Mouse (Mus musculus): ENCODE measurements at regions not wholly inside any gene's neighbourhood (a gene's known extent, or its start where the extent isn't known, plus 50 kb on each side); places are given as distances from the start of the nearest gene placed in this dataset.

DNA sequence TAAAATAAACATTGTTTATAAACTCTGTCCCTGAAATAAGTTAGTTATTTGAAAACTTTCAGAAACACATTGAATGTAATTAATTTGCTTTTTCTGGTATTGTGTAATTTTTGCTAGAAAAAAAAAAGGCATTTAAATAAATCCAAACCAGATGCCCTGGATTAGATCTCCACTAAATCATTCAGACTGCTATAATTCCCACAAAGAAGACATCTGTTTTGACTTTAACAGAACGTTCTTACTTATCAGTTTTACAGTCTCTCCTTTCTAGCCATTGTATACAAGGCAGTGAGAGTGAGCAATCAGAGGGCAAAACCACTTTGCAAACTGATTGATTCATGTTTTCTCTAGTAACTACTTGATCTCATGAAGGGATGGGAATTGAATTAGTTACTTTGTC is 478.8 kb downstream of the Slitrk6 start:
- in situ Hi-C loops (cut with MboI; ENCODE audit: low pct_unique_long_range_greater_than_20kb) = loop anchor here (5.0 kb wide), 1 partner anchor 49 kb away; no protein-coding TSS in a partner anchor
- no peaks in the 10 kb centered on the region for H3K27me3 ChIP-seq
- ChIA-PET CTCF (no interaction called here), POLR2A (no interaction called here)
- no peak for TF ChIP-seq CTCF (IDR thresholded peaks at IDR 0.05)
- DNase-seq (ENCODE audit: low read depth, low spot score) (no peak), ATAC-seq (no peak)

GRCm38 (mm10) chr14:110271270-110271669 is 483.7 kb downstream of the Slitrk6 start:
- in situ Hi-C loops (cut with MboI; ENCODE audit: low pct_unique_long_range_greater_than_20kb) = no loop called here
- H3K27me3 ChIP-seq = no peaks in the 10 kb centered on the region
- ATAC-seq (no peak), DNase-seq (ENCODE audit: low read depth, low spot score) (no peak)
- POLR2A ChIA-PET = no interaction called here
- no peak for TF ChIP-seq CTCF (IDR thresholded peaks at IDR 0.05)
- CTCF ChIA-PET = no interaction called here

- H3K27me3 ChIP-seq = no peaks in the 10 kb centered on the region
- POLR2A ChIA-PET = no interaction called here
- ATAC-seq = no peak
- CTCF ChIA-PET = no interaction called here
- in situ Hi-C loops (cut with MboI; ENCODE audit: low pct_unique_long_range_greater_than_20kb) = no loop called here
- no peak for TF ChIP-seq CTCF (IDR thresholded peaks at IDR 0.05)
- no peak for DNase-seq (ENCODE audit: low read depth, low spot score)
Measured at GRCm38 (mm10) chr14:110244466-110244865, 510.5 kb downstream of the Slitrk6 start.

DNA sequence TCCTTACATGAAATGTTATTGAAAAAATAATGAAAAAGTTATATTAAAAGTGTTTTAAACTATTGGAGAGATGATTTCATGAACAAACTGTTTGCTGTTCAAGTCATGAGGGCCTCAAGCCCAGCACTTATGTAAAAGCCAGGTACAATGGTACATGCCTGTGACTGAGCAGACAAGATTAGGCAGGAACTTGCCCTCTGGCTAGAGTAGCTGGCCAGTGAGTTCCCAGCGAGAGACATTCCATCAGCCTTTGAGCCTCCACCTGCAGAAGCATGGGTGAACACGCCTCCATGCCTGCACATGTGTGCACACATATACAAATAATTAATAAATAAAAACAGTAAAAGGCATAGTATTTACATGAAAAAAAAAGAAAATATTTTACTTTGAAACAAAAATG is 511.4 kb downstream of the Slitrk6 start:
- ChIA-PET CTCF (no interaction called here), POLR2A (no interaction called here)
- DNase-seq (ENCODE audit: low read depth, low spot score) = no peak
- in situ Hi-C loops (cut with MboI; ENCODE audit: low pct_unique_long_range_greater_than_20kb) = no loop called here
- no peak for TF ChIP-seq CTCF (IDR thresholded peaks at IDR 0.05)
- no peak for ATAC-seq
- H3K27me3 ChIP-seq = no peaks in the 10 kb centered on the region

GRCm38 (mm10) chr14:110238800-110239199 is 516.1 kb downstream of the Slitrk6 start:
- ChIA-PET CTCF (no interaction called here), POLR2A (no interaction called here)
- ATAC-seq (no peak), DNase-seq (ENCODE audit: low read depth, low spot score) (no peak)
- in situ Hi-C loops (cut with MboI; ENCODE audit: low pct_unique_long_range_greater_than_20kb) = no loop called here
- TF ChIP-seq CTCF (IDR thresholded peaks at IDR 0.05) = no peak
- no peaks in the 10 kb centered on the region for H3K27me3 ChIP-seq

DNA sequence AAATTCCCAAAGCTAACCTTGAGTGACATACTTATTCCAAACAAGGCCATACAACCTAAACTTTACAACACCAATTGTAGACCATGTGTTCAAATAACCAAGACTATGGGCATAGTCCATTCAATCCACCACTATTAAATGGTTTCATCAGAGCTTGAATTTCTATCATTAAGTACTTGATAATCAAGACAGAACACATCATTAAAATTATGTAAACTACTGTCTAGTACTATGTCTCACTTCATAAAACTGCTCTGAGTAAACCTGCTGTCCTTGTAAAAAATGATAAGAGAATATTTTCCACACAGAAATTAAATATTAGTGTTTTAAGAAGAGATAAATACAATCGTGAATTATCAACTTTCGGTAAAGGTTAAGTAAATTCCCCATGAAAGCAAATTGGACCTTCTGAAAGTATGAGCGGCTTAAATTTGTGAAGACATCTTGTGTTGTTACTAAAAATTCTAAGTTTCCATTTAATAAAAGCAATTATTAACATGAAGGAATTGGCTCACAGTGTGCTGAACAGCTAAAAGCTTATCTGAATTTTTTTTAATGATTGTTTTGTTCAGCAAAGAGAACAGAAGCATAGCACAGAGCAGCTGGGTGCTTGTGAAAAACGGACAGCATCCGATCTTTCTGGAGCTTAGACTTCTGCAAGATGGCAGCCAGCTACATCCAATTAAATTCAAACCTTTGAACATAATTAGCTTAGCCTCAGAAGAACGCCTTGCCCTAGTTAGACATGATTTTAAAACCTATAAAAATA is 530.1 kb downstream of the Slitrk6 start:
- no peaks in the 10 kb centered on the region for H3K27me3 ChIP-seq
- ChIA-PET CTCF (no interaction called here), POLR2A (no interaction called here)
- DNase-seq (ENCODE audit: low read depth, low spot score) (no peak), ATAC-seq (no peak)
- TF ChIP-seq CTCF (IDR thresholded peaks at IDR 0.05) = no peak
- in situ Hi-C loops (cut with MboI; ENCODE audit: low pct_unique_long_range_greater_than_20kb) = loop anchor here (5.0 kb wide), 1 partner anchor 52 kb away; no protein-coding TSS in a partner anchor

DNA sequence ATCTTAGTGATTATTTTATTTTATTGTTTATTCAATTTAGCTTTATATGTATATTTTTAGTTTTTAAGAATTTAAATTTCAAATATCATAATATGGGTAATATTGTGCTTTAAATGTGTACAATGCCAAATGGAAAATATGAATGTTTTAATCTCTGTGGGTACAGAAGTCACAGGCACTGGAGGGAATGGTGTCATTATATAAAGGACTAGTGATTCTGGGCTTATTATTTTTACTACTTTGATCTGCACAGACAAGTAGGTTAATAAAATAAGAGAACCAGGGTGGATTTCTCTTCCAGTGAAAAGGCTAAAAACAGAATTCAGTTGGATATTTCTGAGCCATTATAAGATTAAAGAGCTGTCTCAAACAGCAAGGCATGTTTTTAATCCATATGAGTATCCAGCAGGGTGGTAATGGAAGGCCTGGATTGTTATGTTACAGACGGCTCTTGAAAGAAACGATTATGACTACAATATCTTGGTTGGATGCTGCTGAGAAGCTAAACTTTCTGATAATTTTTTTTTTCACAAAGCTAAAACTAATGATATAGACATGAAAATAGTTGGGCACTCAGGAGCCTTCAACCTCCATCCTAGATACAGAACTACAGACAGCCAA is 563.9 kb downstream of the Slitrk6 start:
- no peak for TF ChIP-seq CTCF (IDR thresholded peaks at IDR 0.05)
- ChIA-PET POLR2A (no interaction called here), CTCF (no interaction called here)
- in situ Hi-C loops (cut with MboI; ENCODE audit: low pct_unique_long_range_greater_than_20kb) = no loop called here
- DNase-seq (ENCODE audit: low read depth, low spot score) (no peak), ATAC-seq (no peak)
- no peaks in the 10 kb centered on the region for H3K27me3 ChIP-seq

DNA sequence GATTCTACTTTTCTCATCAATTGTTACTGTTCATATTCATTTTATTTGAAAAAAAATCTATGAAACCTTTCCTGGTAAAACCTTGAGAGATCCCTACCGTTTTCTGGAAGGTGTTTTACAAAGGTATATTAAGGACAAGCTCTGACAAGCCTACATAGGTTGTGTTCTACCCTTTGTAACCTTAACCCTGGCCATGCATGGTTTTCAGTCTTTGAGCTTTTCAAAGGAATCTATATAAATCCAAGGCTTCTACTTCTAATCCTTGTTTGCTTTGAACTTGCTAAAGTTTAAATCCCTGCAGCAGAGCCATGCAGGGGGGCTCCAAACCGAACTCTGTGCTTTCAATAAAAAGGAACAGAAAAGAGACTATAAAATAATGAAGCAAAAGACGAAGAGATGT is 564.5 kb downstream of the Slitrk6 start:
- ATAC-seq (no peak), DNase-seq (ENCODE audit: low read depth, low spot score) (no peak)
- ChIA-PET POLR2A (no interaction called here), CTCF (no interaction called here)
- in situ Hi-C loops (cut with MboI; ENCODE audit: low pct_unique_long_range_greater_than_20kb) = no loop called here
- H3K27me3 ChIP-seq = no peaks in the 10 kb centered on the region
- no peak for TF ChIP-seq CTCF (IDR thresholded peaks at IDR 0.05)

DNA sequence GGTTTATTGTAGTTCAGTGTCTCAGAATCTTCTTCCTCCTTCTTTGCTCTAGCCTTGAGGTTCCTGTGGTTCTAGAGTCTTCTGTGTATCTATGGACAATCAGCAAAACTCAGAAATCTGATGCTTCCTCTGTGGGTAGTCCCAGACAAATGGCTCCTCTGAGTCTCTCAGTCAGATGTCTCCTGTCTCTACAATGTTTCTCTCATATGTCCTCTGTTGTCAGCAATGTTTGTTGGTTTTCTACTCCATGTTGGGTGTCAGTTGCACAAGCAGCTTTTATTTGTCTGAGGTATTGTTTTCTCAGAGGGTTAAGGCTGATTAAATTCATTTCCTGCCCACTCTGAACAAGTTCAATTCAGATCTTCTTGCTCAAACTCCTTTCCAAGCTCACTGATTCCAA is 575.8 kb downstream of the Slitrk6 start:
- no peak for TF ChIP-seq CTCF (IDR thresholded peaks at IDR 0.05)
- ChIA-PET POLR2A (no interaction called here), CTCF (no interaction called here)
- in situ Hi-C loops (cut with MboI; ENCODE audit: low pct_unique_long_range_greater_than_20kb) = no loop called here
- DNase-seq (ENCODE audit: low read depth, low spot score) (no peak), ATAC-seq (no peak)
- H3K27me3 ChIP-seq = no peaks in the 10 kb centered on the region

DNA sequence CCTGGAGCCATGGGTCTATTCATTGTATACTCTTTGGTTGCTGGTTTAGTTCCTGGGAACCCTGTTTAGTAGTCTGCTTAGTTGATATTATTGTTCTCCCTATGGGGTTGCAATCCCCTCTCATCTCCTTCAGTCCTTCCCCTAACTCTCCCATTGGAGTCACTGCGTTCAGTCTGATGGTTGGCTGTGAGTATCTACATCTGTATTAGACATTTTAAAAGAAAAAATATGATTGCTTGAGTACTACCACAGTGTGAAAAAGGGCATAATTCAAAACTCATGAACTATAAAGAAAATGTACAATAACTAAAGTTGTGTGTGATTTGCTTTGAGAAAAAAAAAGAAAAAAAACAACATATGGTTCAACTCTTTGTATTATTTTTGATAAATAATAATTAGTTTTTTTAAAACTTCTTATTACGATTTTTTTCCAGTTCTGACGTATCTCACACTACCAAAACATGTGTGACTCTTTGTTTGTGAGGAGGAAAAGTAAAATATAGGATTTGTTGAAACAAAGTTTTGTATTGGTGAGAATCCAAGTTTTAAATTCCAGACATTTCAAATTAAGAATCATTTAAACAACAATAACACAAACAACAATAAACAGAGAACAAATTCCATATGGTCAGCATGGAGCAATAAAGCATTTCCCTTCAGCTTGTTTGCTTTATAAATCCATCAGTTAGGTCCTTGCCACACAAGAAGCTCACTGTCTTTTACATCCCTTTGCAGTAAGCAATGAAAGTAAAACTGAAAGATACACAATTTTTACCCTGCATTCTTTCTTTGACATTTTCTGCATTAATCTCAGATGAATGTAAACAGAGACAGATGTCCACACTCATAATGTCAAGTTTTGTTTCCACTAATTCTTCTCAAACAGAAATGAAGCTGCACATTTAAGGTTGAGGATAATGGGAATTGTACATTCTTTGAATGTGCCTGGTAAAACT is 583.5 kb downstream of the Slitrk6 start:
- ChIA-PET POLR2A (no interaction called here), CTCF (no interaction called here)
- no peaks in the 10 kb centered on the region for H3K27me3 ChIP-seq
- no peak for ATAC-seq
- DNase-seq (ENCODE audit: low read depth, low spot score) = no peak
- in situ Hi-C loops (cut with MboI; ENCODE audit: low pct_unique_long_range_greater_than_20kb) = no loop called here
- no peak for TF ChIP-seq CTCF (IDR thresholded peaks at IDR 0.05)

DNA sequence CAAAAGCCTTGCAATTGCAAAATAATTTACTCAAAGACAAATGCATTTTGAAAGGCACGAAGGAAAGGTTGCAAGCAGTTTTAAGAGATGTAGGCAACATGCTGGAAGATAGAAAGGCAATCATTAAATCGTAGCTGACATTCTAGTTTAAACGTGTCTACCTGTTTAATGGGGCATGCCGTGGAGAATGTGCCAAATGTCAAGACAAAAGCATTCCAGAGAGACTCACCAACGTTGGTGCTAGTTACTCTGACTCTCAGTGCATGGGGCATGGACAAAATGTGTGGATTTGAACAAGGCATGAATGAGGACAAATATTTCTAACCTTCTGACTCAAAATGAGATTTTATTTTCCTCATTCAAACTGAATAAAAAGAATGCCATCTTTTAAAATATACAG is 586.3 kb downstream of the Slitrk6 start:
- no peak for TF ChIP-seq CTCF (IDR thresholded peaks at IDR 0.05)
- H3K27me3 ChIP-seq = no peaks in the 10 kb centered on the region
- ATAC-seq (no peak), DNase-seq (ENCODE audit: low read depth, low spot score) (no peak)
- ChIA-PET CTCF (no interaction called here), POLR2A (no interaction called here)
- in situ Hi-C loops (cut with MboI; ENCODE audit: low pct_unique_long_range_greater_than_20kb) = no loop called here
